8 mouse cellular contexts compared by ENCODE assay signal in genomic region chr1:59762208-59762607, GRCm38 (mm10). TPM values are rescaled to one million over a fixed set of nuclear protein-coding genes. Genes with fewer than 3 reads are reported as not detected.
A peak's percentile ranks its signal among the peaks of the same experiment; 100 is the strongest.
DNase-seq lines count a peak whose midpoint lies in the region; ATAC-seq and TF ChIP-seq lines count a peak whose summit lies in the region.

No protein-coding gene starts in this region.

- H3K9me3 ChIP-seq in forebrain, postnatal 0 days (ENCODE audit: low read length) = no peaks in the 10 kb centered on the region
- no peaks in the 10 kb centered on the region for H3K9me3 ChIP-seq in intestine, embryonic 16.5 days (ENCODE audit: control insufficient read depth, low read length)
- H3K9me3 ChIP-seq in liver, embryonic 14.5 days (ENCODE audit: control insufficient read depth, low read length) = no peaks in the 10 kb centered on the region
- H3K9me3 ChIP-seq in neural tube, embryonic 14.5 days (ENCODE audit: control insufficient read depth, low read length) = no peaks in the 10 kb centered on the region

- WGBS in liver, adult 2 months = 18% methylated on average over 10 of the region's 10 CpGs
- WGBS in forebrain, postnatal 0 days = under 1% methylated on average over 10 of the region's 10 CpGs
- WGBS in intestine, embryonic 16.5 days = 2% methylated on average over 10 of the region's 10 CpGs
- WGBS in liver, embryonic 14.5 days (ENCODE audit: insufficient replicate concordance) = 15% methylated on average over 10 of the region's 10 CpGs
- under 1% methylated on average over 10 of the region's 10 CpGs for WGBS in neural tube, embryonic 14.5 days

- no peaks in the 10 kb centered on the region for H3K27me3 ChIP-seq in liver, adult 2 months (ENCODE audit: control insufficient read depth, insufficient read depth, low read length)
- no peaks in the 10 kb centered on the region for H3K27me3 ChIP-seq in forebrain, postnatal 0 days (ENCODE audit: insufficient read depth, low read length)
- H3K27me3 ChIP-seq in intestine, embryonic 16.5 days (replicated peaks; ENCODE audit: control insufficient read depth, insufficient read depth, low read length) = no peaks in the 10 kb centered on the region
- H3K27me3 ChIP-seq in liver, embryonic 14.5 days (ENCODE audit: control insufficient read depth, insufficient read depth, low read length) = no peaks in the 10 kb centered on the region
- H3K27me3 ChIP-seq in neural tube, embryonic 14.5 days (ENCODE audit: control insufficient read depth, insufficient read depth, low read length) = no peaks in the 10 kb centered on the region

- peaks cover 4% of the 10 kb centered on the region; the same call in 1 of the 2 replicates for H3K4me1 ChIP-seq in liver, adult 2 months (ENCODE audit: control insufficient read depth, insufficient read depth, low read length)
- 0 out of 2 replicates have a peak, but pooled peaks cover 4% of the 10 kb centered on the region for H3K4me1 ChIP-seq in forebrain, postnatal 0 days (ENCODE audit: insufficient read depth)
- peaks cover 9% of the 10 kb centered on the region for H3K4me1 ChIP-seq in intestine, embryonic 16.5 days (ENCODE audit: control insufficient read depth, insufficient read depth, low read length)
- peaks cover 4 to 5% of the 10 kb centered on the region in 2 experiments; a peak in 3 of 4 replicates for H3K4me1 ChIP-seq in liver, embryonic 14.5 days (replicated peaks; ENCODE audit: control insufficient read depth in 2 of 2, insufficient read depth in 2 of 2, low read length in 1 of 2)
- H3K4me1 ChIP-seq in neural tube, embryonic 14.5 days (ENCODE audit: control insufficient read depth, insufficient read depth, low read length) = peaks cover 13% of the 10 kb centered on the region

- peak overlapping the region; percentile 36; the same call in 1 of the 2 replicates for H3K9ac ChIP-seq in liver, adult 2 months (ENCODE audit: low read depth, low read length)
- H3K9ac ChIP-seq in forebrain, postnatal 0 days = peak overlapping the region; percentile 77
- H3K9ac ChIP-seq in intestine, embryonic 16.5 days (ENCODE audit: low read depth, low read length) = peak overlapping the region; percentile 97
- peak overlapping the region; percentile 79 for H3K9ac ChIP-seq in liver, embryonic 14.5 days (replicated peaks)
- peak overlapping the region; percentile 94 for H3K9ac ChIP-seq in neural tube, embryonic 14.5 days (replicated peaks; ENCODE audit: low read depth, low read length)

- H3K4me3 ChIP-seq in liver, adult 2 months (ENCODE audit: insufficient read depth, low read depth, low read length) = 0 out of 2 replicates have a peak overlapping the region, but pooled peaks have one; percentile 92
- H3K4me3 ChIP-seq in forebrain, postnatal 0 days (ENCODE audit: low read depth, low read length) = peak overlapping the region; percentile 96
- peak overlapping the region; percentile 62 for H3K4me3 ChIP-seq in intestine, embryonic 16.5 days (ENCODE audit: low read length)
- peak overlapping the region; percentile 84 to 85; a peak in 3 of 4 replicates for H3K4me3 ChIP-seq in liver, embryonic 14.5 days (ENCODE audit: insufficient read depth in 1 of 2, low read depth in 2 of 2, low read length in 2 of 2)
- peak overlapping the region; percentile 93 for H3K4me3 ChIP-seq in neural tube, embryonic 14.5 days (ENCODE audit: low read depth, low read length)

- ATAC-seq in forebrain, postnatal 0 days = peak; percentile 2; the same call in 1 of the 2 replicates
- no peak for ATAC-seq in intestine, embryonic 16.5 days
- no peak for ATAC-seq in liver, embryonic 14.5 days (ENCODE audit: insufficient read depth)
- no peak for ATAC-seq in neural tube, embryonic 14.5 days (ENCODE audit: low read depth)

- peak overlapping the region; percentile 77 for H3K4me2 ChIP-seq in forebrain, postnatal 0 days (ENCODE audit: low read depth)
- H3K4me2 ChIP-seq in intestine, embryonic 16.5 days (ENCODE audit: low read depth, low read length) = peak overlapping the region; percentile 75
- H3K4me2 ChIP-seq in liver, embryonic 14.5 days (ENCODE audit: low read depth) = peak overlapping the region; percentile 99
- peak overlapping the region; percentile 87 for H3K4me2 ChIP-seq in neural tube, embryonic 14.5 days (ENCODE audit: low read depth, low read length)

- no peak overlapping the region for H3K27ac ChIP-seq in liver, adult 2 months (replicated peaks; ENCODE audit: insufficient read depth, low read depth, low read length)
- peak overlapping the region; percentile 97 for H3K27ac ChIP-seq in forebrain, postnatal 0 days (ENCODE audit: low read depth, low read length)
- peak overlapping the region; percentile 97 for H3K27ac ChIP-seq in intestine, embryonic 16.5 days (ENCODE audit: low read length)
- H3K27ac ChIP-seq in liver, embryonic 14.5 days = no peak overlapping the region
- peak overlapping the region; percentile 96 for H3K27ac ChIP-seq in neural tube, embryonic 14.5 days (ENCODE audit: low read depth, low read length)

- H3K36me3 ChIP-seq in liver, adult 2 months (ENCODE audit: control insufficient read depth, insufficient read depth, low read length) = no peaks in the 10 kb centered on the region
- H3K36me3 ChIP-seq in forebrain, postnatal 0 days (ENCODE audit: insufficient read depth) = no peaks in the 10 kb centered on the region
- no peaks in the 10 kb centered on the region for H3K36me3 ChIP-seq in intestine, embryonic 16.5 days (ENCODE audit: control insufficient read depth, insufficient read depth, low read length)
- no peaks in the 10 kb centered on the region for H3K36me3 ChIP-seq in liver, embryonic 14.5 days (replicated peaks; ENCODE audit: control insufficient read depth, insufficient read depth, low read depth)
- no peaks in the 10 kb centered on the region for H3K36me3 ChIP-seq in neural tube, embryonic 14.5 days (ENCODE audit: control insufficient read depth, insufficient read depth, low read length)

- H3K79me2 ChIP-seq in liver, adult 2 months (ENCODE audit: control insufficient read depth, insufficient read depth, low read length) = peaks cover 5% of the 10 kb centered on the region; the same call in 1 of the 2 replicates

- no peak for DNase-seq in liver, adult 2 months (ENCODE audit: extremely low read depth, low read depth, low spot score)
- no peak for DNase-seq in liver
- DNase-seq in adrenal gland, postnatal 36 days = peak; percentile 11 to 18
- DNase-seq in forebrain, postnatal 0 days = no peak
- DNase-seq in liver, embryonic 14.5 days (ENCODE audit: low read depth in 3 of 3, low spot score in 3 of 3) = no peak
- DNase-seq in urinary bladder, postnatal 25 days (ENCODE audit: low spot score) = peak; percentile 37

- no peak for TF ChIP-seq POLR2A in liver, adult 2 months (IDR thresholded peaks at IDR 0.05; ENCODE audit: extremely low read depth, insufficient read depth, low read length)

- TF ChIP-seq EP300 in liver, embryonic 14.5 days (IDR thresholded peaks at IDR 0.05; ENCODE audit: low read depth) = no peak

- no peak for TF ChIP-seq CTCF in liver, adult 2 months (IDR thresholded peaks at IDR 0.05; ENCODE audit: low read depth, low read length)
- TF ChIP-seq CTCF in forebrain, postnatal 0 days (IDR thresholded peaks at IDR 0.05; ENCODE audit: low read depth) = no peak
- no peak for TF ChIP-seq CTCF in liver, embryonic 14.5 days (IDR thresholded peaks at IDR 0.05; ENCODE audit: low read depth)

RNA-seq across cellular contexts. Expression of gene Bmpr2, which starts 1.0 kb away (rescaled TPM):
- 16.2 and 16.6 TPM in 2 replicates for total RNA-seq in liver, adult 2 months (2014; rRNA removed)
- polyA plus RNA-seq in liver, adult 2 months (2012; rRNA removed) = 2.5 and 2.6 TPM in 2 replicates
- 10 to 100 TPM; 73.4 to 78.1 TPM for total RNA-seq in adrenal gland, postnatal 36 days (2021)
- total RNA-seq in forebrain, postnatal 0 days (2014; rRNA removed) = 59.8 and 71.4 TPM in 2 replicates
- polyA plus RNA-seq in forebrain, postnatal 0 days (2015; fragmentation: Nextera tagmentation; extraction: Ambion mirVana) = 5.5 and 8.9 TPM in 2 replicates
- polyA plus RNA-seq in intestine, embryonic 16.5 days (2015; fragmentation: Nextera tagmentation; extraction: Ambion mirVana) = 4.2 and 4.3 TPM in 2 replicates
- polyA plus RNA-seq in liver, embryonic 14.5 days (2012; rRNA removed) = 0.88 and 1.0 TPM in 2 replicates
- 1.0 and 1.1 TPM in 2 replicates for polyA plus RNA-seq in liver, embryonic 14.5 days (2014; fragmentation: Nextera tagmentation; extraction: Ambion mirVana)
- 20.6 and 21.6 TPM in 2 replicates for polyA plus RNA-seq in neural tube, embryonic 14.5 days (2014; fragmentation: Nextera tagmentation; extraction: Ambion mirVana)

Comparison
In these comparisons a context has a peak if more than half of its experiments do, and no peak if none do; other contexts are left out.
1. DNase-seq: peak in adrenal gland, postnatal 36 days (2 of 2) and urinary bladder, postnatal 25 days (single experiment); none in liver, adult 2 months (single experiment), liver (single experiment), forebrain, postnatal 0 days (single experiment) and liver, embryonic 14.5 days (0 of 3).
2. H3K27ac ChIP-seq: peak in forebrain, postnatal 0 days (single experiment), intestine, embryonic 16.5 days (single experiment) and neural tube, embryonic 14.5 days (single experiment); none in liver, adult 2 months (single experiment) and liver, embryonic 14.5 days (single experiment).
3. H3K9ac ChIP-seq: peak in every context shown above with its lines; median percentile 97 in intestine, embryonic 16.5 days; 94 in neural tube, embryonic 14.5 days; 79 in liver, embryonic 14.5 days; 77 in forebrain, postnatal 0 days; 36 in liver, adult 2 months.
4. Peak in every context shown above with its lines, with median percentiles within 50 percentile points of each other: H3K4me3 ChIP-seq and H3K4me2 ChIP-seq.